Mouse (Mus musculus) spleen, postnatal 36 days (tissue): ENCODE results near the gene Plekha7.

Experiments
- DNase-seq, 2 experiments: peaks; one replicate each; pipeline ENCODE4 v3.0.0; 2022; ENCODE audit warnings: low spot score in 2 of 2, mixed read lengths in 1 of 2

Plekha7 gene

DNA sequence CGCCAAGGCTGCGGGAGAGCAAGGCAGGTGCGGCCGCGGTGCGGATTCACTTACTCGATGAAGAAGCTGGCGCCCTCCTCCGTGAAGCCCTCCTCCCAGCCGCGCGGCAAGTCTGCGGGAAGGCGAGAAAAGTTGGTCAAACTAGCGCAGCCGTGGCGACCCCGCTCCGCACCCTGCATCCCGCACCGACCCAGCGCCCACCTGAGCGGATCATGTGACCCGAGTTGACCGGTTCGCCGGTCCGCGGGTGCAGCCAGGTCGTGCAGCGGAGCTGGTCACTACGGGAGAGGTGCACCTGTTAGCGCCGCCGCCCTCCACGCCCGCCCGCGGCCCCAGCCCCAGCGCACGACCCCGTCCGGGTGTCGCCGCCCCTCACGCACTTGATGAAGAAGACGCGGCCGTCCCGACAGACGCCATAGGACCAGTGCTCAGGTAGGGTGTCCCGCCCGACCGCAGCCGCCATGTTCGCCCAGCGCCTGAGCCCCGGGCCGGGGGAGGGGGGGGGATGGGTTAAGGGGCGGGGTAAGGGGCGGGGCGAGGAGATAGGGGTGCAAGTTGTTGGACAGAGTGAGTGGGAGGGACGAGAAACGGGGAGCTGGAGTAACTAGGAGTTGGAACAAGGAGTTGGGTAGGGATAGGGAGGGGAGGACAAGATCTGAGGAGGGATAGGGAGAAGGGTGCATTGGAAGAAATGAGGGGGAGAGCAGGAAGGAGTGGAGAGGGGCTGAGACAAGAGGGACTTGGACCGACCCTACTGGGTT, at the start of gene Plekha7:
Plekha7 (minus strand) TSS at position 506 of the 761 bp plus-strand sequence.
- DNase-seq = peak; percentile 23 to 27

DNA sequence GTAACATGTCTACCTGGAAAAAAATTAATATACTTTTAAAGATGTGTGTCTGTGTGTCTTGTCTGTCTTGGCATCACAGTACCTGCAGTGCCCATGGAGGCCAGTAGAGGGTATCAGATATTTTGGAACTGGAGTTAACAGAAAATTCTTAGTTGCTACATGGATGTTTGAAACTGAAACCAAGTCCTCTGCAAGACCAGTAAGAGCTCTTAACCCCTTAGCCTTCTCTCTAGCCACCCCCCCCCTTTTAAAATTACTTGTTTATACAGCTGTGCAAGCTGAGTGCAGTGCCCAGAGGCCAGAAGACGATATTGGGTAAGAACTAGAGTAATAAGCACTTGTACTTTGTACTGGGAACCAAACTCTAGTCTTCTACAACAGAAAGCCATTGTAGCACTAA, 28.1 kb upstream of the Plekha7 start:
- DNase-seq = peak; percentile 61 to 64

DNA sequence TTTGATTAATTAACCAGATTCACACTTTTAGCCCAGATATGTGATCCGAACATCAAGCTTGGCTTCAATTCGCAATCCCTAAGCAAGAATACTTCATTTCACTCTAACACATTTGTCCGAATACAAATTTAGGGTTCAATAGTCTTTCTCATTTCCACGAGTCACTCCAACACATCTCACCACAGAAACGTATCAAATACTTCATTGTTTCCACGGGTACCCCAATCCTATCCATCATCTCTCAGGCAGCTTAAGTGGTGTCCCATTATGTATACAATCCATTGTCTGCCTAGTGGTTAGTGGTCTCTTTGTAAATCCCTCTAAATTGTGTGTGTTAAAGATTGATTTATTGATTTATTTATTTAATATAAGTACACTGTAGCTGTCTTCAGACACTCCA, 27.0 kb upstream of the Plekha7 start:
- no peak for DNase-seq

DNA sequence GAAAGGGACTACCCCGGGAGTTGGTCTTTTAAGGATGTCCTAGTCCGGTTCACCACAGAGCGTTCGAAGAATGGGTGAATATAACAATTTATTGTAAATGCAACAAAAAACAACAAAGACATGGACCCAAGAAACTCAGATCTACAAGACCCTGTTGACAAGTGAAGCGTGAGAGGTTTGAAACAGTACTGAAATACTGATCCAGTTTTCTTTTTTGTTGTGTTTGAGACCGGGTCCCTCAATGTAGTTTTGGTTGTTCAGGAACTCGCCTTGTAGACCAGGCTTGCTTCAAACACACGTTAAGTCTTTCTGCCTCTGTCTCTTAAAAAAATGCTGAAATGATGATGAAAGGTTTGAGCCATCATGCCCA, 26.5 kb upstream of the Plekha7 start:
- DNase-seq = no peak

DNA sequence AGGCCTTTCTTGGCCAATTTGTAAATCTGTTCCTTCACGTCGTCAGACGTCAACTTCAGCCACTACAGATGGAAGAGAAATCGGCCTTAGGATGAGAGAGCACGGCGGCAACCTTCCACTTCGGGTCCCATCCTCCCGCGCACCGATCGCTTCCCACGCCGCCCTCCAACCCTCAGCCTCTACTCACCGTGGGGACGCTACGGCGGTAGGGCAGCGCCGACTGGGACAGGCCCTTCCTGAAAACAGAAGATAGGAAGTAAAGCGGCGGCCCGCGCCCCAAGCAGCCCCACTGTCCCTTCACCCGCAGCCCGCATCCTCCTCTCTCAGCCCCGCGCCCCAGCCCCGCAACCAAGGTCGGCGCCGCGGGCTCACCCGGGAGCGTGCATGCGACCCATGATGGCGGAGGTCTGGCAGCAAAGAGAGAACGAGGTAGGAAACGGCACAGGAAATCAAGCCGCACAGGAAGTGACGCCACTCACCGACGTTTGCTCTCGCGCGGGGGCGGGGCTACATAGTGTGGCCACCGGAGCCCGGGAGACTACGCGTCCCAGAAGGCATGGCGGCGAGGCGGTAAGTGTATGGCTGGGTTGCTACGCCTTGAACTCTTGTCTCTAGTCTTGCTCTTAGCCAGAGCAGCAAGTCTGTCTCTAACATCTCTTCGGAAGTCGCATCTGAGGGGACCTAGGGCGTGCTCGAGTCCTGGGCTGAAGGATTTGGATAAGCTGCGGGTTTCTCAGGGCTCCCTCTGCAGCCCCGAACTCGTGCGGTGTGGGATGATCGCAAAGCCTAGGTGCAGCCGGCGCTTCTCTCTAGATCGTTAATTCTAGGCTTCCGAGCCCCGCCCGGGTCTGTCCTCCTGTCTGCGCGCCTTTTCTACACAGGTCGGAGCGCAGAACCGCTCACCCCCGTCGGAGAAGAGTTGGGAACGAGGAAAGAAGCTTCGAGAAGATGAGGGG, 25.8 kb upstream of the Plekha7 start, which contains the start of gene Rps13:
Rps13 (minus strand) TSS at position 483 of the 956 bp plus-strand sequence.
- DNase-seq = peak; percentile 97 to 98

DNA sequence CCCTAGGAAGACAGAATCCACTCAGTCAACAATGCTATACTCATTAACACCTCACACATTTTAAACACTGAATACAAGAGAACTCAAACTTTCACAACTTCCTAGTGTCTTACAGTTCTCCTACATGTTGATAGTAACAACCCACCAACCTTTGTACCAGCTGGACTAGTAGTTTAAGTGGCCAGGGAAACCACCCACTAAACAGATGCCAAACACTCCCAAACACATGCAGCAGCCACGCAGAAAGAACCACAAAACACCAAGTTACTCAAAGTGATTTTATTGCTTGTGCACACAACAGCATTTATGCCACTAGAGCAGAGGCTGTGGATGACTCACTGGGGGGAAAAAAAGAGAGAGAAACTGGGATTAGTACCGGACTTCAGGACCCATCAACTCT, 23.1 kb upstream of the Plekha7 start:
- DNase-seq = no peak

DNA sequence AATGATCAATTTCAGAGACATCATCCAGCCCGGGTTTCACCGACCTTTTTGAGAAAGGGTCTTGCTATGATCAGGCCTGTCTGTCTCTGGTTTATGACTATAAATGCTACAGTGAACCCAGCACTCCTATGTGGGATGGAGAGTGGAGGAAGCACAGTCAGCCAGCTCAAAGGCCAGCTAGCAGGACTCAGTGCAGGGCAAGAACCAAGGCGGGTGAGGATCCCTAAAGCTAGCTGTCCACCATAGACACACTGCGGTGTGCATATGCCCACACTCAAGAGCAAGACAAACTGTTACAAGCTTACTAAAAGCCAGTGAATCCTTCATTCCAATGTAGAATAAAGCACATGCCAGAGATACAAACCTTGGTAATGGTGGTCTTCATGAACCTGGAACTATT, 21.7 kb upstream of the Plekha7 start:
- DNase-seq = no peak

DNA sequence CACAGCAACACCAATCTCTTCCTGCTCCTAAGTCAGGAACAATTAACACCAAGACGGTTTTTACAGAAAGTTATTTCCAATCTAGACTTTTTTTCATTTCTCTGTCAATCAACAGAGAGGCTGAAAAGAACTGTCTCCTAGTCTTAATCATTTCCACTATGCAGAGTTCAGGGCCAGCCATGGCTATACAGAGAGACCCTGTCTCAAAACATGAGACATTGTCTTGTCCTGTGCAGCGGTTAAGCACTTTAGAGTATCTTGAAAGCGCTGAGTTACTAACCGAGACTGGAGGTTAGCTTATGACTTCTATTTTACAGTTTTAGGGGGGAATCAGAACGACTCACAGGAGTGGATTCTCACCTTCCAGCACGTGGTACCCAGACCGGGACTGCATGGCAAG, 20.6 kb upstream of the Plekha7 start:
- no peak for DNase-seq

DNA sequence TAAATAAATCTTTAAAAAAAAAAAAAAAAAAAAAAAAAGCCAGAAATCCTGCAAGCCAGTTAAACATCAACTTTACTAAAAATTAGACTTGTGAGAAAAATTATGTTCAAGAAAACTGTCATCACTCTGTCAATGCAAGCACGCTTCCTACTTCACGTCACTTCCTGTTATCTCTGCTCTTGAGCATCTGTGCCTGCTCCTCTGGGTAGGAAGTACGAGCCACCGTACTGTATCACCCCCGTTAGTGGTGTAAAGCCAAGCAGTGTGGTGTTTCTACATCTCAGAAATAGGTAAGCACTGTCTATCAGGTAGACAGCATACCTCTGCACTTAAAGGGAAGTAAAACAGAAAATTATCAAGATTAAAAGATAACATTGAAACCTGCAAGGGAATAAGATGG, 19.7 kb upstream of the Plekha7 start:
- peak; percentile 53 to 58 for DNase-seq

DNA sequence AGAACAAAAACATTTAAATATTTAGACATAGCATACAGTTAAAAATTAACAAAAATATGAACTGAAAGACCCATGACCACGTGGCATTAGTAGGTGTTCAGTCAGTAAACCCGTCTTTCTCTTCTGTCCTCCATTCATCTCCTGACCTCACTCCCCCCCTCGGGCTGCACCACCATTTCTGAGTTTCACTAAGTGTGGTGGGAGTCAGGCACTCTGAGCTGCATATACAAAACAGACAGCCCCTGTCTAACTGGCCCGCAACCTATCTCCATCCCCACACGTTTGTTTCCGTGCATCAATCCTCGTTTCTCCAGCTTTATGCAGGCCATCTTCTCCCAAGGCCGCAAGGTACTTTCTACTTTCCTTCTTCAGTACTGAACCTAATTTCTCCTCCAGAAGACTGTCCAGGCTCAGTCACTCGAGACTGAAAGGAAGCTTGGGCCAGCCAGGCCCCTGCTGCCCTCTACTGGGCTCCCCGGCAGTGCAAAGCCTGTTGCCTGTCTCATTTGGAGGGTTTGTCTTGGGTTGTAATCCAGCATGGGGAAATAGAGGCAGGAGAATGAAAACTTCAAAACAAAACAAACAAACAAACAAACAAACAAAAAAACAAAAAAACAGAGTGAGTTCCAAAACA, 15.3 kb upstream of the Plekha7 start:
- DNase-seq = peak; percentile 36 to 48

DNA sequence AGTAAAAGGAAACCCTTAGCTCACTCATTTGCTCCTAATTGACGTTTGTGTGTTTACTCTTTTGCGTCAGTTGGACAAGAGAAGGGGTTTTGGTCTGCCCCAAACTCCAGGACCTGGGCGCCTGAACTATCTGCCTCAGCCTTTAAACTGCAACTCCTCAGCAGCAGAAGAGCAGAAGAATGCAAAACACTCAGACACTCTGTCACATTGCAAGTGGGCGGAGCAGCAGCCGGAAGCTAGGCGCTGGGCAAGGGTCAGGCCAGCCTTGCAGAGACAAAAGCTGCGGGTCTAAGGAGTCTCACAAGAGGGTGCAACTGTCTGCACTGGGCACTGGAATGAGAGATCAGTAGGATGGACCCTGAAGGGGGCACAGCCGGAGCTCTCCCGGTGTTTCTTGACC, 1.3 kb upstream of the Plekha7 start:
- DNase-seq = peak; percentile 34 to 37

DNA sequence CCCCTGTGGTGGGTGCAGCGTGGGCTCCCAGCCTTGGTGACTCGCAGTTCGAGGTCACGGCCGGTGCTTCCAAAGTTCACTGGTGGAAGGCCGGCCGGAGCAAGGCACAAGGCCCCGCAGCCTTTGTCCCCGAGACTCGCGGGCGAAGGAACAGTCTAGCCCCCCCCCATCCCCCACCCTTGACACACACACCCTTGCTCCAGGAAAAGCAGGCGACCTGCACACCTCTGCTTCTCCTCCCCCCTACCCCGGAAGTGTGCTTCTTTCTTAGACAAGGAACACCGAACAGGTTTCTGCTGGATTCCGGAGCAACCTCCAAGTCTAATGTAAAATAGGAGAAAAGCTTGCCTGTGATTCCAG, 436 bp upstream of the Plekha7 start:
- DNase-seq = no peak

DNA sequence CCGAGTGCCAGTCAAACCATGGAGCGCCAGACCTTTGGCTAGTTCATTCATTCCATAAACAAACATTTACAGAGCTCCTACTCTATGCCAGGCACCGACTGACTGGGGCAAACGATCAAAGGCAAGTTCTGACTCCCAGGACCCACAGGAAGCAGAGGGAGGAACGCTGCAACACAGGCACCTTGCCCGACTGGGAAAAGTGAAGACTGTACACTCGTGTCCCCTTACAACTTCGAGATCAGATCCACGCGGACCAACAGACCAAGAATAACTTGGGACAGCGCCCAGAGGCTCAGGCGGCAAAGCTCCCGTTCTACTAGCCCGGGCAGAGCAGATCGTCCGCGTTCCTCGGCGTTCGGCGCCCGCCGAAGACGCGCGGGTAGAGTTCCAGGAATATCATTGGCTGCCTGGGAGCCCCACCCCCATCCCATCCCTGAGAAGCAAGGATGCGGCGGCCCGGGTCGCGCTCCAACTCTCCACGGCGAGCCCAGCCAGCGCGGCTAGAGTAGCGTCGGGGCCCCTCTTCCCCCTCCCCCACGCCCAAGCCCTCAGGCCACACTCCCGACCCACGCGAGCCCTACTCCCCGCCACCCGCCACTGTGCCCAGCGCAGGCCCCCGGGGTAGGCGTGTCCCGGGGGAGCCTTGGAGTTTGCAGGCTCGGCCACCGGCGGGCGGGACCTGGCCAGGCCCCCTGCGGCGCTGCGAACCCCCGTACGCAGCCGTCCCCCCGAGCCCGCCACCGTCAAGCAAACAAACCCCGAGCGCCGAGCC, 891 bp downstream of the Plekha7 start:
- no peak for DNase-seq

DNA sequence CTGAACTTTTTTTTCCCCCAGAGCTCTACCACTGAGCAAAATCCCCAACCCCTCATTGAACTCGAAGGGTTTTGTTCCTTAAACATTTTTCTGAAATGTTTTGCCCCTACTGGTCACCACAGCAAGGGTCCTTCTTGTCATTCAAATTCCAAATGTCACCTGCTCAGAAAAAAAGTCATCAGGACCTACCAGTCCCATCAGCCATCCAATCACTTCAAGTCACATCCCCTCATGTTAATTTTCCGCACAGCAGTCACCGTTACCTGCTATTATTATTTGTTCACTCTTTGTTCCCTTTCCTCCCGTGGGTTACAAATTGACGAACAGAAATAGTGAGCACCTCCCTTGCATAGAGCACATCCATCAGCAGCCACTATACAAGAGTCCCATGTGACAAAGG, 1.6 kb downstream of the Plekha7 start:
- no peak for DNase-seq

DNA sequence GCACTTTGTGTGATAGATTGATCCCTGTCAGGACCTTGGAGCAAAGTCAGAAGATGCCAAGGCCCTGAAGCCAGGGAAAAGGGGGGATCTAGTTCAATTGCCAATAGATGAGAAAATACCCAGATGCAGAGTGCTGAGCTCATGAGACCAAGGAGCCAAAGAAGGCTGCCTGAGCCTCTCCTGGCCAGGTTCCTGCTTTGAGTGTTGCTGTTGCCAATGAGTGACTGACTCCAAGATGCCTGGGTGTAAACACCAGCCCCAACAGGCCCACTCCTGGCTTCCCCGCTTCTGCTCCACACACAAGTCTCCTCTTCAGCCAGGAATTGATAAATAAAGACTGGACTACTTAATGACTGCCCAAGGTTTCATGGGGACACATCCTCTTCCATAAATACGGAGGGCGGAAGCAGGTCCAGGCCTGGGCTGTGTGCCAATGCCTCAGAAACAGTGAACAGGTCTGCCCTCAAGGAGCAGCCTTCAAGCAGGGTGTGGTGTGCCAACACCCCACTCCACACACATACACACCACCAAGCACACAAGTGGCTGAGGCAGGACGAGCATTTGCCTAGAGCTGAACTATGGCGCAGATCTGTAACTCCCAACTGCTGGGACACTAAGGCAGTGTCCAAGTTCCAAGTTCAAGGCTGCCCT, 6.4 kb downstream of the Plekha7 start:
- DNase-seq = no peak

DNA sequence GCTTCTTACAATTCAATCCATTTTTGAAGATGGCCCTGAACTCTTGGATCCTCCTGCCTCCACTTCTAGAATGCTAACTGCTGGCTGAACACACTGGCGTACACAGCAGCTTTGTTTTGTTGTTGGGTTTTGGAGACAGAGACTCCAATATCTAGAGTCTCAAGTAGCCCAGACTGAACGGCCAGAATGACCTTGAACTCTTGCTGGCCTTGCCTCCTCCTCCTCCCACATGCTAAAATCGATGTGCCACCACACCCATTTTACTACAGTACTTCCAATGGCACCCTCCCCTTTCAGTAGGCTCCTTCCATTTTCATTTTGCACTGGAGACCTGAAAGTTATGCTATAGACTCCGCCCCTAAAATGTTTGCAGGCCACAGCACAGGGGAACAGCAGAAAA, 7.0 kb downstream of the Plekha7 start:
- DNase-seq = no peak

DNA sequence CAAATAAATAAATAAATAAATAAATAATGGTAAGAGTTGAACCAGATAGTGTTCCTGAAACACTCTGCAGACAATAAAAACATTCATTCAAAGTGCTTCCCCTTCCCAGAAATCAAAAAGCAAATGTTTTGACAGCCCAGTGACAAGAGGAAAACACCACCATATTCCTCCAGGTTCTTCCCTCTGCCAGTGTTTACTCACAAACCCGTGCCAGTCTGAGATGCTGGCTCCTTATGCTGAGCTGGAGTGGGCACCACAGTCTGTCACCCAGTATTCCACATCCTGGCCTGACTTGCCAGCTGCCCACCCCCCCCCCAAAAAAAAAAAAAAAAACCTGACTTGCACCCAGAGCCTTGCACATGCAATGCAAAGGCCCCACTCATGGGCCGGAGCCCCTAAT, 9.3 kb downstream of the Plekha7 start:
- DNase-seq = no peak

DNA sequence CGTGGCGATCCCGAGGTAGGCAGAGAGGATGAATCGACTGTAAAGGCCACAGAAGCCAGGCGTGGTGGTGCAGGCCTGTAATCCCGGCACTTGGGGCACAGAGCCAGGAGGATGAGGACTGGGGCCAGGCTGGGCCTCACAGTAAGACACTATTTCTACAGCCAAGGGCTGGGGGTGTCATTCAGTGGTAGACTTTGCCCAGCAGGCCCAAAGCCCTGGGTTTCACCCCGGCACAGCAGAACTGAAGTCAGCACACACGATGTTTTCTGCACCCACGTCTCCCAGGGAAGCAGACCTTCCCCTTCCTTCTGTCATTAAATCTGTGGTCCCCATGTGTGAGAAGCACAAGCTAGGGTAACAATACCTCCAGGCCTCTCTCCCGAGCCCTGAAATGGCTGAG, 9.8 kb downstream of the Plekha7 start:
- DNase-seq = no peak

DNA sequence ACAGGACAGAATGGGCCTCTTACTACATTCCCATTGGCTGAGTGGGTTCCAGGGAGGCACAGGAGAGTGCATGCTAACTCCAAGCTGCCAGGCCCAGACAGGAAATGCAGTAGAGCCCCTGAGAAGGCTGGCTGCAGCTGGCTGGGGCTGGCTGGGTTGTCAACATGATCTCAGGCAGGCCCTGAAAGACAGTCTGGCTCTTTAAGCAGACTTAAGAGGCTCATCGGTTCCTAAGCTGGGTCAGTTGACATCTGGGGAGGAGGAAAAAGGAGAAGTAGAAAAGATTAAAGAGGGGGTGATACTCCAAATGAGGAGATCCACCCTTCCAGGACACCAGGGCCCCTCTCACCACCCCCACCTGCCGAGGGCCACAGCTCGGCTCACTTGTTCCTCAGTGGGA, 13.2 kb downstream of the Plekha7 start:
- DNase-seq = no peak

DNA sequence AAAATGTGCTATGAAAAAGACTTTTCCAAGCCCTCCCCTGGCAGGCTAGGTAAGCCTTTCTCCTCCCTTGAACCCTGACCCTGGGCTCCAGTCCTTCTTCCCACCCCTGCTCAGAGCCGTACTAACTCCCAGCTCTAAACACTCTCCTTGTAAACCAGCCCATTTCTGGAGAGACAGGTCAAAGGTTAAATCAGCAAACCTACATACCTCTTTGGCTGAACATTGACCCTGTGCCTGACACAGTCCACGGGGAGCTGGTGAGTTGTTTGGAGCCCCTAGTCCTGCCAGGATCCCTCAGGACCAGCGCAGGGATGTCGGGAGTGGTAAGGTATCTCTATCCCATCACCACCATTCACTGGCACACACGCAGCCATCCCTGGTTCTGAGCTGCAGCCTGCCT, 15.8 kb downstream of the Plekha7 start:
- DNase-seq = no peak

DNA sequence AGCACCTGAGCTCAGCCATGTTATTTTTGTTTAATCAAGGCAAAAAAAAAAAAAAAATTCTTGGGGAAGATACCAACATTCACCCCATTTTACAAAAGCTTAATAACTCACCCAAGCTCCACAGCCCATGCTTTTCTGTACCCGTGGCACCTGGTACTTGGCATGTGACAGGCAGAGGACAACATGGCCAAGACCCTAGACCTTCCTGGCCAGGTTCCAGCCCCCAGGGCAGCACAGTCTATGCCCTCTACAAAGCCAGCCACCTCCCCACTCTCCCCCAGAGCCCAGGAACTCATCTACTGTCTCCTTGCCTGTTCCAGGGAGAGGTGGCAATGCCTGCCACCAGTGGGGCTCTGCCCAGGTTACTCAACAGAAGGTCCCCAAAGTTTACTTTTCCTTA, 17.6 kb downstream of the Plekha7 start:
- no peak for DNase-seq
